Mouse (Mus musculus) testis, adult 2 months (tissue): ENCODE data around the gene Bik.

Experiments
- CTCF ChIP-seq: fragments of 200-500 bp; IDR thresholded peaks from 2 replicates; pipeline ENCODE4 v1.5.1; 2012; ENCODE audit warnings: low read depth, mild to moderate bottlenecking, inconsistent platforms, low read length, moderate library complexity; ENCODE audit not compliant: control insufficient read depth, insufficient read depth, insufficient replicate concordance
- POLR2A ChIP-seq: fragments of 200-500 bp; IDR thresholded peaks from 2 replicates; pipeline ENCODE4 v1.6.1; 2012; ENCODE audit warnings: low read depth, mild to moderate bottlenecking, inconsistent platforms, low read length, moderate library complexity; ENCODE audit not compliant: control insufficient read depth

DNA sequence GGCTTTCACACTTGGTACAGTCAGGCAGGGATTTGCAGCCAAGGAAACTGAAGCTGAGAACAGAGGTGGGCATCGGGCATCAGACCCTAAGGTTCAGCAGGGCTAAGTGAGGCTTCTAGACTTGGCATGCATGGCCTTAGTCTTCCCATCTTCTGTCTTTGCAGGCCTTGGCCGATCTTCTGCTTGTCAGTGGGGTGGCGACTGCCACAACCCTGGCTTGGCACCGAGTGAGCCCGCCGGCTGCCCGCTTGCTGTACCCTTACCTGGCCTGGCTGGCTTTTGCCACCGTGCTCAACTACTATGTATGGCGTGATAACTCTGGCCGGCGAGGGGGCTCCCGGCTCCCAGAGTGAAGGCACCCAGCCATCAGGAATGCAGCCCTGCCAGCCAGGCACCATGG is 46.9 kb downstream of the Bik start:
- no peak for TF ChIP-seq CTCF
- TF ChIP-seq POLR2A, result no peak
